Mouse (Mus musculus) gastrocnemius, adult 2 months (tissue): ENCODE results near the gene Tuft1. TPM values are rescaled to one million over a fixed set of nuclear protein-coding genes. Genes with fewer than 3 reads are reported as not detected.
A peak's percentile ranks its signal among the peaks of the same experiment; 100 is the strongest.

Source experiments
- DNase-seq: peaks from one replicate; pipeline ENCODE4 v3.0.0; 2022
- H3K27ac ChIP-seq: fragments of 200-600 bp; 2 replicates; pipeline ENCODE4 v1.8.1; 2022; ENCODE audit warnings: mild to moderate bottlenecking
- H3K4me3 ChIP-seq: fragments of 200-600 bp; 2 replicates; pipeline ENCODE4 v1.8.1; 2022; ENCODE audit warnings: mild to moderate bottlenecking, moderate library complexity
- CTCF ChIP-seq: fragments of 200-600 bp; IDR thresholded peaks from 2 replicates; pipeline ENCODE4 v1.8.1; 2022; ENCODE audit warnings: antibody characterized with exemption, mild to moderate bottlenecking, moderate library complexity
- intact Hi-C: fragments of 180-260 bp; cut with DNase I; formaldehyde crosslinking; loops from one replicate; pipeline ENCODE4 v1.15.1; 2025
- total RNA-seq, 2 experiments: library from RNA; stranded (reverse); gene quantifications; 2 replicates each; pipeline ENCODE4 v1.2.3; 2021

Gene Tuft1
- total RNA-seq, 2 experiments from 2014 or later, result 0.92 to 2.2 TPM

DNA sequence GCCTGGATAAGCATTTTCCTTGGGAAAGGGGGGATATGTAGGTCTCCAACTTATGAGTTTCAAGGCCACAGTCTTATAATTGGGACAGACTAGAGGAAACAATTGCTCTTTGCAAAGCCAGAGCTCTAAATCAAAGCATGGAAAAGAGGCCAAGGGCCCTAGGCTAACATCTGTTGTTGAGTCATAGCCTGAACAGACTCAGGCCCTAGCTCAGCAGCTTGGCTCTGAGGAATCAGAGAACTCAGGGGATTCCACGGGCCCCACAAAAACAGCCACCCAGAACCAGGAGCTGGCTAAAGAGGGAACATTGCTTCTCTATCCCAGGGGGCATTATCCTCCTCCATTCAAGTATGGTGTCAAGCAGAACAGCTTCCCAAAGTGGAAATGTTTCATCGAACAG, 48.1 kb downstream of the Tuft1 start:
- intact Hi-C loops, result no loop called here
- peak; percentile 62 for DNase-seq
- Histone ChIP-seq H3K27ac (peak overlapping the region; percentile 65), H3K4me3 (no peak overlapping the region)
- no peak for TF ChIP-seq CTCF

DNA sequence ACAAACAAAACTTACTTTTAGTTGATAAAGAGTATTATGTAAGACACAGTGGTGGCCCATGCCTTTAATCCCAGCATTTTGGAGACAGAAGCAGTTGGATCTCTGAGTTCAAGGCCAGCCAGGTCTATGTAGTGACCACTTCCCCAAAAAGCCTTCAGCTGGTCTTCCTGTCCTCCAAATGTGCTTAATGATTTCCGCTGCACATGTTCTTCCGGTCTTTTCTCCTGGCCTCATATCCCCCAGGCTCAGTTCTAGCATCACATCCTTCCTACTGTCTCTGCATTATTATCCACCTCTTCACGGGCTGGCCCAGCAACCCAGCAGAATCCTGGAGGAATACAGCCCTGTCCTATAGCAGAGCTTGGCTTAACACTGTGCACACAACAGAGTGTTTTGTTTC, 49.1 kb downstream of the Tuft1 start:
- no peak for DNase-seq
- intact Hi-C loops, result no loop called here
- Histone ChIP-seq H3K27ac (peak overlapping the region; percentile 61; the same call in 1 of the 2 replicates), H3K4me3 (no peak overlapping the region)
- no peak for TF ChIP-seq CTCF

GRCm38 (mm10) chr3:94601959-94602358, 56.7 kb downstream of the Tuft1 start:
- TF ChIP-seq CTCF, result peak; percentile 86
- DNase-seq, result peak; percentile 65
- intact Hi-C loops, result loop anchor here (1.0 to 2.0 kb wide), 2 partner anchors 146 to 235 kb away; no protein-coding TSS in a partner anchor
- Histone ChIP-seq H3K4me3 (no peak overlapping the region), H3K27ac (no peak overlapping the region)

DNA sequence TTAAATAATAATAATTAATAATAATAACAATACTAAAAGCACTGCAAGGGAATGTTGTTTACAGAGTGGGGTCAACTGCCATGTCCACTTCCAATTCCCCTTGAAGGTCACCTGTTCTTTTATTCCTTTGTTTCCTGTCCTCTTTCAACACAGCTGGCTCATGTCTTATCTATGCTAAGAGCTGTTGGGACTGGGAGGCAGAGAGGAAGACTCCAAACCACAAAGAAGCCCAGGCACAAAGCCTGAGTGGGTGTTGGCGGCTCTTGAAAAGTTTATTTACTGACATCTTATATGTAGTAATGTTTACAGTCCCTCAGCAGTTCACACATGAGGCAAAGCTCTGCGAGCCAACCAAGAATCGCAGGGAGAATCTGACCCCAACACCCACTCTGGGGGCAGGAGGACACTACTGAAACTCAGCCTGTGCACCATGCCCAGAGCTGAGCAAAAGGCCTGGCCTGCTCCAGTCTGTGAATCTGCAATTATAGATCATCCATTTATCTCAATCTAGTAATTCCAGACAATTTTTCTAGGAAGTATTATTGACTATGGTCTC, 61.4 kb downstream of the Tuft1 start:
- Histone ChIP-seq H3K4me3 (no peak overlapping the region), H3K27ac (no peak overlapping the region)
- intact Hi-C loops, result no loop called here
- DNase-seq, result no peak
- TF ChIP-seq CTCF, result no peak

- TF ChIP-seq CTCF, result no peak
- DNase-seq, result no peak
- no peak overlapping the region for H3K4me3 ChIP-seq
- no peak overlapping the region for H3K27ac ChIP-seq
- intact Hi-C loops, result no loop called here
These were observed 62.8 kb downstream of the Tuft1 start for GRCm38 (mm10) chr3:94595871-94596287.

DNA sequence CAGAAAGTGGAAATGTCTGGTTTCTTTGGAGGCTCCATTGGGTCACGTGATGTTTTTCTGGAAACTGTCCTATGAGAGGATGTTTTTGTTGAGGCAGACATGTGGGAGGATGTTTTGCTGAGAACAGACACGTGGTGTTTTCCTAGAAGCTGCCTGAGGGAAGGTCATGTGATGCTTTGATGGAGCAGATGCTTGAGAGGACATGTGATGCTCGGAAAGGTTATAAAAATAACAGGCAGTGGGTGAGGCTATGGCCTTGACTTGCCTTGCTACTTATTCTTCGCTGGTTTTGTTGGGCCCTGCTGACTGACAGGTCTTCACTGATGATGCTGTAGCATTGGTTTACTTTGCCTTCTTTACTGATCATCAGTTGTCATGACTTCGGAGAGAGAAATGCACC, 67.6 kb downstream of the Tuft1 start:
- intact Hi-C loops, result no loop called here
- no peak for TF ChIP-seq CTCF
- no peak overlapping the region for H3K27ac ChIP-seq
- DNase-seq, result no peak
- H3K4me3 ChIP-seq, result no peak overlapping the region

GRCm38 (mm10) chr3:94587962-94588361, 70.7 kb downstream of the Tuft1 start:
- no peak overlapping the region for H3K4me3 ChIP-seq
- no peak for DNase-seq
- H3K27ac ChIP-seq, result no peak overlapping the region
- intact Hi-C loops, result loop anchor here (10.0 kb wide), 1 partner anchor 53 kb away; no protein-coding TSS in a partner anchor
- no peak for TF ChIP-seq CTCF

GRCm38 (mm10) chr3:94582944-94583343, 75.7 kb downstream of the Tuft1 start:
- peak overlapping the region; percentile 95 for H3K27ac ChIP-seq
- no peak for DNase-seq
- intact Hi-C loops, result loop anchor here (10.0 kb wide), 1 partner anchor 48 kb away; no protein-coding TSS in a partner anchor

DNA sequence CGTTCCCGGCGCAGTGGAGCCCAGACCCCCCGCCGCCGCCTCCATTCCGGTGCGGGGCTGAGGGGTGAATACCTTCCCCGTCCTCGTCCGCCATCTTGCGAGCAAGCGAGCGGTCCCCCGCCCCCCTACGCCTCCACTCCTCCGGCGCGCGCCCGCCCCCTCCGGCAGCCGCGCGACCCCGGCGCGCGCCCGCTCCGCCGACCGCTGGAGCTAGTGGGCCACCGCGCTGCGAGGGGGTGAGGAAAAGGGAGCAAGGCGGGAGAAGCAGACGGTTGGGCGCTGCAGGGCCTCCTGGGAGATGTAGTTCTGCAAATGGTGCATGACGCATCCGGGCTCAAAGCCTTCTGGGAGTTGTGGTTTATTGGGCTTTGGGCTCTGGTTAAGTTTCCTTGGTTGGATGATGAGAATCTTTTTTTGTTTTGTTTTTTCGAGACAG, 76.2 kb downstream of the Tuft1 start, which contains the start of gene Snx27:
Gene Snx27 (minus strand): TSS at position 261 of the 436 bp plus-strand sequence.
- peak; percentile 93 for DNase-seq
- intact Hi-C loops, result loop anchor here (10.0 kb wide), 1 partner anchor 48 kb away; no protein-coding TSS in a partner anchor
- TF ChIP-seq CTCF, result no peak
- H3K27ac ChIP-seq, result peak within 1 kb of the TSS; percentile 95
- H3K4me3 ChIP-seq, result peak within 1 kb of the TSS; percentile 93

More at GRCm38 (mm10) chr3:94582944-94583343, 75.7 kb downstream of the Tuft1 start:
- TF ChIP-seq CTCF, result no peak
- H3K4me3 ChIP-seq, result peak overlapping the region; percentile 93

GRCm38 (mm10) chr3:94581793-94582455, 76.7 kb downstream of the Tuft1 start:
- peak overlapping the region; percentile 95 for H3K27ac ChIP-seq
- TF ChIP-seq CTCF, result no peak
- intact Hi-C loops, result loop anchor here (10.0 kb wide), 1 partner anchor 47 kb away; no protein-coding TSS in a partner anchor
- H3K4me3 ChIP-seq, result peak overlapping the region; percentile 93
- no peak for DNase-seq

DNA sequence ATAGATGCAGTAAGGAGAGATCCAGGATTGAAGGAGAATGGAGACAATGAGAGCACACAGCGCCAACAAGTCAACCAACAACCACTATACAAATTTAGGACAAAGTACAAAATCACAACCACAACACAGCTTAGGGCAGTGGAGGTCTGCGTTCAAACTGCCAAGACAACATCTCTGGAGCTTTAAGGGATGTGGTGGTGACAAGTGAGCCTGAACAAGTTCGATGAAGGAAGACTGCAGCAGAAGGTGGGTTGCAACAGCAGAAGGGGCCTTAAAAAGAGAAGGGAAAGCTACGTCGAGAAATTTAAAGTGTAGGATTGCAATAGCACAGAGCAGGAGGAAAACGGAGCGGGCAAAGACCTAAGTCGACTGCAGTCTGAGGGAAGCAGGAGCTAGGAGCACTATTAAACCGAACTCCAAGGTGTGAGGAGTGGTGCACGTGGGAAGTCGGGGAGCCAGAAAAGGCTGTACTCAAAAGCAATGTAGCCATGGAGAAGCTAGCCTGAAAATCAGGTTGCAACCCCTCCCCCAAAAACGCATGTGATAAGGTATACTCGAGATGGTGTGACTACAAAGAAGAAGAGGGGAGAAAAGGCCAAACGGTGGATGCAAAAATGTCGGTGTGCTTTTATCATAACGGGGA, 77.4 kb downstream of the Tuft1 start:
- intact Hi-C loops, result loop anchor here (10.0 kb wide), 1 partner anchor 46 kb away; no protein-coding TSS in a partner anchor
- DNase-seq, result no peak
- no peak for TF ChIP-seq CTCF
- Histone ChIP-seq H3K27ac (peak overlapping the region; percentile 95), H3K4me3 (peak overlapping the region; percentile 93)

GRCm38 (mm10) chr3:94574506-94574905, 84.2 kb downstream of the Tuft1 start:
- H3K27ac ChIP-seq, result no peak overlapping the region
- TF ChIP-seq CTCF, result no peak
- intact Hi-C loops, result no loop called here
- no peak for DNase-seq
- no peak overlapping the region for H3K4me3 ChIP-seq

GRCm38 (mm10) chr3:94567242-94567641, 91.4 kb downstream of the Tuft1 start:
- intact Hi-C loops, result no loop called here
- TF ChIP-seq CTCF, result no peak
- Histone ChIP-seq H3K4me3 (no peak overlapping the region), H3K27ac (peak overlapping the region; percentile 2; the same call in 1 of the 2 replicates)
- no peak for DNase-seq
